Mouse (Mus musculus): Measurements from ENCODE around the gene Synrg. TPM values are rescaled to one million over a fixed set of nuclear protein-coding genes. Genes with fewer than 3 reads are reported as not detected.

Synrg gene
- polyA plus RNA-seq, 1 experiment from 2014 or later: 9.0 TPM

DNA sequence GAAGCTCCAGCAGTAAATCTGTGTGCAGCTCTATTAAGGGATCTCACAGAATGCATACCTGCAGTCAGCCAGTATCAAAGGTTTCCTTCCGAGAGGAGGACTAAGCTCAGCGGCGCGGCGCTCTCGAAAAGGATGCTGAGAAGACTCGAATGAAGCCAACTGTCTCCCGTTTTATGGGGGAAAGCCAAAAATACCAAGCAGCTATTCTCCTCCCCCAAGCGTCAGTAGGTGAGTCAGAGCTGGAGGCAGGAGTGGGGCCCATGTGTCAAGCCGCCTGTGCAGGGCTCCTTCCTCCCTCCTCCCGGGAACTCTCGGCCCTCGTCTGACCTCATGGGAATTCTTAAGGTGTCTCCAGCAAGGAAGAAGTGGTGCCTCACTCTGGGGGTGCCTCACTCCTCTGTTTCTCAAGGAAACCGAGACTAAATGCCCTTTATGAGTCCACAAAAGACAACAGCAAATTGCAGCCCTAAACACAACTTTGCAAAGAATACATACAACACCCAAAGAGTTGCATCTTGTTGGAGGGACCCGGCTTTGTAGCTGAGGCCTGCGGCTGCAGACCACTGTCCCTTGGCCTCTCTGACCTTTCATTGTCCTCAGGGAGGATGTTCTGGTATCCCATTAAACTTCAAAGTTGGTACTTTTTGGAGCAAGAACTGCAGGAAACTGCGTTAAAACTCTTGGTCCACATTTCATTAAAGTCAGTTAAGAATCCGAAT is 102.9 kb downstream of the Synrg start:
- Histone ChIP-seq H3K36me3 (no peaks in the 10 kb centered on the region), H3K4me3 (peak overlapping the region; percentile 65), H3K9ac (peak overlapping the region; percentile 32; the same call in 1 of the 2 replicates), H3K4me1 (peaks cover 21% of the 10 kb centered on the region), H3K4me2 (peak overlapping the region; percentile 77), H3K9me3 (no peaks in the 10 kb centered on the region), H3K27ac (no peak overlapping the region), H3K27me3 (peaks cover 33% of the 10 kb centered on the region)
- no peak for ATAC-seq (ENCODE audit: insufficient number of reproducible peaks, insufficient read depth, low FRiP score, low TSS enrichment, low read depth)
- 6% methylated on average over 18 of the region's 18 CpGs for WGBS

DNA sequence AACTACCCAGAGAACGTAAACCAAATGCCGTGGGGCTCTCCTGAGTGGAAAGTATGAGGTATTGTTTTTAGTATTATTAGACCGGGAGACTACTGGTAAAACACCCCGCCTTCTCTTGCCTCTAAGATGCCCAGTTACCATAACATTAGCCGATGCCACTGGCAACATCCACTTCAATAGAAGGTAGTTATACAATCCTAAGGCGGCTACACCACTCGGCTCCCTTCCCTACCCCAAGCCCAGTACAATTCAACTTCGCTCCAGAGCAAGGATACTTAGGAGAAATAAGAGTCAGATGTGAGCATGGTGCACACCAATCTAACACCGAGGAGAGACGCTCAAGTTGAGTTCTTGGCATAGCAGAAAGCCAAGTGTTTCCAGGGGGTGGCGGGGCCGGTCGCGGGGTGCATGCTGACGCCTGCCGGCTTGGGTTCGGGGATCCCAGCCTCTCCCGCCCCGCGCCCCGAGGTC is 103.5 kb downstream of the Synrg start:
- peaks cover 33% of the 10 kb centered on the region for H3K27me3 ChIP-seq
- H3K4me2 ChIP-seq: peak overlapping the region; percentile 77
- H3K9ac ChIP-seq: peak overlapping the region; percentile 77
- 2% methylated on average over 21 of the region's 21 CpGs for WGBS
- peak overlapping the region; percentile 11; the same call in 1 of the 2 replicates for H3K27ac ChIP-seq
- ATAC-seq (ENCODE audit: insufficient number of reproducible peaks, insufficient read depth, low FRiP score, low TSS enrichment, low read depth): peak; percentile 48; the same call in 1 of the 2 replicates
- no peaks in the 10 kb centered on the region for H3K9me3 ChIP-seq
- H3K36me3 ChIP-seq: no peaks in the 10 kb centered on the region
- peak overlapping the region; percentile 65 for H3K4me3 ChIP-seq
- H3K4me1 ChIP-seq: peaks cover 24% of the 10 kb centered on the region

DNA sequence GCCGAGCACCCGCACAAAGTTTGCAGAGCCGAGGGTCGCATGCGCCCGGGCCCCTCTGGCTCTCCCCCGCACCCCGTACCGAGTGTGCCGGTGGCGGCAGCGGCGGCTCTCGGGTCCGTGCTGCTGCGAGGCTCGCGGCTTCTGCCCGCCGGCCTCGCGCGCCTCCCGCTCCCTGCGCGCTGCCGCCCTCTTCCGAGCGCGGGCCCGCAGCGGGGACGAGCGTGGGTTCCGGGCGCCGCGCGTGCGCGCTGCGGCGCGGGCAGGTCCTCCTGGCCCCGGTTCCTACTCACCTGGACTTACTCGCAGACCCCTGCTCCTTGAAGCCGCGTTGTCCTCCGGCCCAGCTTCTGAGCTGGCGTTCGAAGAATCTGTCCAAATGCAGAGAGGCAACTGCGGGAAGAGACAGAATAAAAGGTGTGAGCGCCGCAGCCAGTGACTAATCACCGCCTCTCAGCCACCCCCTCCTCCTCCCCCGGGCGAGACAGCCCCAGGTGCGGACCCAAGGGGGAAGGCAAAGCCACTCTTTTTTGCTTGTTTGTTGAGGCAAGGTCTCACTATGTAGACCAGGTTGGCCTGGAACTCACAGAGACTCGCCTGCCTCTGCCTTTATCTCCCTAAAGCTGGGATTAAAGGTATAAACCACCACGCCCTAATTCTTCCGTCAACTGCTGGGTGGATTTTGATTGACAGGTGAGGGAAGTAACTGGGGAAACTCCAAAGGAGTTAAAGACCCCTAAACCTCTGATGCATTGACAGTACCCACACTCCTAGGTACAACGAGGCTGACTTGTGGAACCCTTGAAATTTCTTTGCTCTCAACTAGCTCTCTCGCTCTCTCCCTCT is 104.2 kb downstream of the Synrg start:
- Histone ChIP-seq H3K27ac (peak overlapping the region; percentile 11; the same call in 1 of the 2 replicates), H3K4me3 (peak overlapping the region; percentile 65), H3K27me3 (peaks cover 33% of the 10 kb centered on the region), H3K36me3 (no peaks in the 10 kb centered on the region), H3K9me3 (no peaks in the 10 kb centered on the region), H3K4me2 (peak overlapping the region; percentile 77), H3K4me1 (peaks cover 30% of the 10 kb centered on the region), H3K9ac (peak overlapping the region; percentile 77)
- 2% methylated on average over 63 of the region's 63 CpGs for whole genome bisulfite sequencing
- peak; percentile 72 for ATAC-seq (ENCODE audit: insufficient number of reproducible peaks, insufficient read depth, low FRiP score, low TSS enrichment, low read depth)

DNA sequence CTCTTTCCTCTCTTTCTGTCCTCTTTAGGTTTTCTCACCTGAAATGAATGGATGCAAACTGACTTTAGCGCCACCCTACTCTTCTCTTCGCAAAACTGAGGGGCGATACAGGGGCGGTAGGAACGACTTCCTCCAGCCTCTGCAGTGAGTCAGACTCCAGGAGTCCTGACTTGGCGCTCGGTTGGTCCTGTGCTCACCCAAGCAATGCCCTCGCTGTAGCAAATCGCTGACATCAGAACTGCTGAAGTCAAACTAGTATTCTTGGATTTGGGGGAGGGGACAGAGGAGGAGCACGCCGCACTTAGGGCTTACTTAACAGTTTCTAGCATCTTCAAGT is 104.8 kb downstream of the Synrg start, which contains the start of gene Dusp14:
Gene Dusp14, minus strand, starts transcription at position 228 of the 337 bp plus-strand sequence.
- Histone ChIP-seq H3K27me3 (peaks cover 33% of the 10 kb centered on the region), H3K27ac (0 out of 2 replicates have a peak within 1 kb of the TSS, but pooled peaks have one; percentile 11), H3K4me3 (peak within 1 kb of the TSS; percentile 65), H3K4me2 (peak within 1 kb of the TSS; percentile 77), H3K9me3 (no peaks in the 10 kb centered on the region), H3K4me1 (peaks cover 36% of the 10 kb centered on the region), H3K9ac (peak within 1 kb of the TSS; percentile 77), H3K36me3 (no peaks in the 10 kb centered on the region)
- 15% methylated on average over 11 of the region's 11 CpGs for WGBS
- no peak for ATAC-seq (ENCODE audit: insufficient number of reproducible peaks, insufficient read depth, low FRiP score, low TSS enrichment, low read depth)

DNA sequence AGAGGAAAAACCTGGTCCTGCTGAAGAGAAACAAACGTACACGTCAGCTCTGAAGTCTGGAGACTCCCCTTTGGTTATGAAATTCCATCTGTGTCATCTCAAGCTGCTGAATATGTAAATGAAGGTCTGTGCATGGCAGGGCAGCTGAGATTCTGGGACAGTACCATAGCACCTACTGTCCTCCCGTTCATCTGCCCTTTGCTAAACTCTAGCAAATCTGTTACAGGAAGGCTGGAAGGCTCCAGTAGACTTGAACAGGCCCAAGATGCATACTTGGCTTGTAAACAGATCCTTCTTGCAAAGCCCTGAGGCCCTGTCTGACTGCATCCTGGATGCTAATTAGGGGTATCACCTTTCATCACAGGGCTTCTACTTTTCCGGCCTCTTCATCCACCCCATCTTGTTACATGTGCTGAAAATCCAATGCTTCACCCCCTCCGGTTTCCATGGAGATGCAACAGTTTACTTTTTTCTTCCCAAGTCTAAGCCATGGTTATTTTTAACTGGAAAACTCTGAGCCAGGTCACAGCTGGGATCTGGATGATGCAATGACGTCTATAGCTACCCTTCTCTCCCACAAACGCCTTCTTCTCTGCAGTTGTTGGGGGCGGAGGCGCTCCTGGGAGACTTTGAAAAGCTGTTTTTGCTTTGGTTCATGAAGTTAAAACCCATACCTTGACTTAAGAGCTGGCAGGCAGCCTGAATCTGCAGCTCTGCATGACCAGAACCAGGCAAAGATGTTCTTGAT is 108.8 kb downstream of the Synrg start:
- Histone ChIP-seq H3K4me1 (peaks cover 19% of the 10 kb centered on the region), H3K9ac (no peak overlapping the region), H3K36me3 (no peaks in the 10 kb centered on the region), H3K27me3 (peaks cover 17% of the 10 kb centered on the region), H3K27ac (peak overlapping the region; percentile 58), H3K4me2 (0 out of 2 replicates have a peak overlapping the region, but pooled peaks have one; percentile 0), H3K4me3 (no peak overlapping the region), H3K9me3 (no peaks in the 10 kb centered on the region)
- ATAC-seq (ENCODE audit: insufficient number of reproducible peaks, insufficient read depth, low FRiP score, low TSS enrichment, low read depth): no peak
- 19% methylated on average over 9 of the region's 9 CpGs for WGBS

DNA sequence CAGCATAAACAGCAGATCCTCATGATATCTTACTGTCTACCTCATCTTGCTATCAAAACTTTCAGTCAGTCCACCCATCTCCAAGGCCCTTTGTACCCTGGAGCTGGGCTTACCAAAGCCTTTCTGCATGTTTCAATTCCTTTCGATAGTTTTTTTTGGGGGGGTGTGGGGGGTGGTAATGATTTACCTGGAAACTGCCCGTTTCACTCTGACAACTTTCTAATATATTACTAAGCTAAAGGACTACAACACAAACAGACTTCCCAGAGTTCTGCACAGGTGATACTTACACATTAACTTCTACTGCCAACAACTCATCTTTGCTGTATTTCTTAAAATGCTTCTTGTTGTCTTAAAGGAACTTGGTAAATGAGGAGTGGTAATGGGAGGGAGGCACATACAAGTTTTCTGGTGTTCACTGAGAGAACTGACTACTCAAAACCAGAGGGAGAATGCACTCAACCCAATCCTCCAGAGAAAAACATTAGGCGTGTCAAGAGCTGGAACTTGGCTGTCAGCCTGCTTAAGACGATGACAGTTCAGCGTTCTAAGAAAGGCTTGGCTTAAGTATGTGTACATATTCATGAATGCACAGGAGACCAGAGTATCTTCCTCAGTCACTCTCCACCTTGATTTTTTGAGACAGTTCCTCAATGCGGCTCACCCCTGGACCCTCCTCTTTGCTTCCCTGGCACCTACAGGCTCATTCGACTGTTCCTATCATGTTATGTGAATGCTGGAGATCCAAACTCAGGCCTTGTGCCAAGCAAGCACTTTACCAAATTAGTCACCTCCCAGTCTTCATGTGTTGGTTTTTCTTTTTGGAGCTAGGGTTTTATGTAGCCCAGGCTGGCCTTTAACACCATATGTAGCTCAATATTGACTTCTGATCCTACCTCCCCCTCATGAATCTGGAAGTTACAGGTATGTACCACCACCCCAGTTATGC is 109.9 kb downstream of the Synrg start:
- Histone ChIP-seq H3K36me3 (peaks cover 9% of the 10 kb centered on the region), H3K4me3 (no peak overlapping the region), H3K9me3 (no peaks in the 10 kb centered on the region), H3K27ac (no peak overlapping the region), H3K27me3 (peaks cover 10% of the 10 kb centered on the region), H3K9ac (no peak overlapping the region), H3K4me1 (peaks cover 19% of the 10 kb centered on the region), H3K4me2 (no peak overlapping the region)
- no peak for ATAC-seq (ENCODE audit: insufficient number of reproducible peaks, insufficient read depth, low FRiP score, low TSS enrichment, low read depth)
- 57% methylated on average over 7 of the region's 7 CpGs for WGBS

DNA sequence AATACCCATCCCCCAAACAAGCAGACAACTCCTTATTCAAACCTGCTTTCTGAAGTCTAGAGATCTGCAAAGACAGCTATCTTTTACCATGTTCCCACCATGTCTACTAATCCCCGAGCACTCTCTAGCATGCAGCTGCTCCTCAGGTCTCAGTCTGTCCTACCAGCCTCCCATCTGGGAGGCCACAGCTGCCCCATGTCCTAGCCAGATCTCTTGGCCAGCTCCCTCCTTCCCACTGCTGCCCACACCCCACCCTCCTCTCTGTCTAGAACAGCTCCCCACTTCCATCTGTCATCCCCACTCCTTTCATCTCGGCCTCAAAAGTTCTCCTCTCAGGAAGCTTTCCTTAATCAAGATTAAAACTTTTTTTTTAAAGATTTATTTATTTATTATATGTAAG is 112.8 kb downstream of the Synrg start:
- Histone ChIP-seq H3K27me3 (no peaks in the 10 kb centered on the region), H3K36me3 (peaks cover 26% of the 10 kb centered on the region), H3K4me2 (no peak overlapping the region), H3K4me3 (no peak overlapping the region), H3K4me1 (peaks cover 23% of the 10 kb centered on the region), H3K27ac (no peak overlapping the region), H3K9me3 (no peaks in the 10 kb centered on the region), H3K9ac (no peak overlapping the region)
- ATAC-seq (ENCODE audit: insufficient number of reproducible peaks, insufficient read depth, low FRiP score, low TSS enrichment, low read depth): no peak
- WGBS: 78% methylated on average over 2 of the region's 2 CpGs

DNA sequence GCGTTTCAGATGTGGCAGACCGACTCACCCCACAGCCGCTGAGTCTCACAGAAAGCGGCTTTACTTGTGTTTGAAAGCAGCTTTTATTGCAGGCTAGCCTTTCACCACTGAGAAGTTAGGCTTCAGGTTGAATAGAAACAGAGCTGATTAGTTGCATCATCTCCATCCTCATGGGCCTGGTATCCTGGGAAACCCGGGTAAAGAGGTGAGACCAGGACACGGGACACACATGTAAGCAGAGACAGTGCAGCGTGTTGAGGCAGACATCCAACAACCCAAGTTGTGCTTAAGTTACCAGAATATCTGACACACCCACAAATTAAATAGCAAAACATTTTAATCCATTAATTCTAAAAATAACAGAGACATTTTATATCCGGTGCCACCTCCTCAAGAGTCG is 114.4 kb downstream of the Synrg start:
- peaks cover 12% of the 10 kb centered on the region for H3K4me1 ChIP-seq
- 82% methylated on average over 9 of the region's 9 CpGs for WGBS
- no peaks in the 10 kb centered on the region for H3K9me3 ChIP-seq
- H3K27ac ChIP-seq: no peak overlapping the region
- ATAC-seq (ENCODE audit: insufficient number of reproducible peaks, insufficient read depth, low FRiP score, low TSS enrichment, low read depth): no peak
- peaks cover 39% of the 10 kb centered on the region for H3K36me3 ChIP-seq
- H3K9ac ChIP-seq: no peak overlapping the region
- H3K27me3 ChIP-seq: no peaks in the 10 kb centered on the region
- H3K4me3 ChIP-seq: no peak overlapping the region
- H3K4me2 ChIP-seq: no peak overlapping the region

DNA sequence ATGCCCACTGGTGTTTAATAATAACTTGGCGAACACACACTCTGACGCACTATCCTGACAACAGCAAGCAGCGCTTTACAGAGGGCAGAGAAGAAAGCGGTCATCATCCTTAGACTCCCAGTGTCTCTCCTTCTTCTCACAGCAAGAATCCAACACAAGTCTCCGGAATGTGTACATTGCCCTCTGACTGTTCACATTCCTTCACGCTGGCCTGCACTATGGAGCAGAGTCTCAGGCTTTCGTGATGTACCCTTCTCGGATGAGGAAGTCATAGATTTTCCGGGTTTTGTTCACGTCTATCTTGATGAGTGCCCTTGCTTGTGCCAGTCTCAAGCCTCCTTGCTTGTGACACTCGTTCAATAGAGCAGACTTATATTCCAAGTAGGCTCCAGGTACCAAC is 115.1 kb downstream of the Synrg start:
- H3K27ac ChIP-seq: no peak overlapping the region
- WGBS: 91% methylated on average over 11 of the region's 11 CpGs
- H3K27me3 ChIP-seq: no peaks in the 10 kb centered on the region
- no peaks in the 10 kb centered on the region for H3K9me3 ChIP-seq
- no peak for ATAC-seq (ENCODE audit: insufficient number of reproducible peaks, insufficient read depth, low FRiP score, low TSS enrichment, low read depth)
- H3K36me3 ChIP-seq: peaks cover 45% of the 10 kb centered on the region
- H3K4me2 ChIP-seq: no peak overlapping the region
- 0 out of 2 replicates have a peak, but pooled peaks cover 4% of the 10 kb centered on the region for H3K4me1 ChIP-seq
- H3K4me3 ChIP-seq: no peak overlapping the region
- no peak overlapping the region for H3K9ac ChIP-seq

DNA sequence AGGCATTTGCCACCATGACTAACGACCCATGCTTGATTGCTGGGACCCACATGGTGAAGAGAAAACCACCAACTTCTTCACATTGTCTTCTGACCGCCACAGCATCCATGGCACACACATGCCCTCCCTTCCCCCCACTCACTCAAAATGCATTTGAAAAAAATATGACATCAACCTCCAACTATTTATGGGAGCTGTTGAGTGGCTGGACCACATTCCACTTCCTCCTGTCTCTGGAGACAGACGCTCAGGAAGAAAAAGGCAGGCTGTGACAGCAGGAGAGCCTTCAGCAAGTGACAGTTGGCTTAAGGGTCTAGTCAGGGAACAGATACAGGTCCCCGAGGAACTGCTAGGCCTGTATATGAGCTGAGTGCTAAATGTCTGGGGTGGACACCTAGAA is 115.7 kb downstream of the Synrg start:
- WGBS: 70% methylated on average over 4 of the region's 4 CpGs
- Histone ChIP-seq H3K27ac (no peak overlapping the region), H3K4me3 (no peak overlapping the region), H3K9me3 (no peaks in the 10 kb centered on the region), H3K36me3 (peaks cover 49% of the 10 kb centered on the region), H3K9ac (no peak overlapping the region), H3K4me1 (0 out of 2 replicates have a peak, but pooled peaks cover 4% of the 10 kb centered on the region), H3K27me3 (no peaks in the 10 kb centered on the region), H3K4me2 (no peak overlapping the region)
- no peak for ATAC-seq (ENCODE audit: insufficient number of reproducible peaks, insufficient read depth, low FRiP score, low TSS enrichment, low read depth)

Data from embryonic facial prominence, embryonic 13.5 days (tissue).